Mouse (Mus musculus) lung, adult 2 months (tissue): ENCODE data around the gene Traf4.

Source experiments
- CTCF ChIP-seq: fragments of 200-500 bp; IDR thresholded peaks from 2 replicates; pipeline ENCODE4 v1.5.1; 2011; ENCODE audit warnings: mild to moderate bottlenecking, low read length, control low read depth; ENCODE audit not compliant: insufficient read depth
- POLR2A ChIP-seq: fragments of 200-500 bp; IDR thresholded peaks from 2 replicates; pipeline ENCODE4 v1.6.1; 2011; ENCODE audit warnings: low read depth, mild to moderate bottlenecking, control low read depth, low read length, borderline replicate concordance; ENCODE audit errors: extremely low read depth

DNA sequence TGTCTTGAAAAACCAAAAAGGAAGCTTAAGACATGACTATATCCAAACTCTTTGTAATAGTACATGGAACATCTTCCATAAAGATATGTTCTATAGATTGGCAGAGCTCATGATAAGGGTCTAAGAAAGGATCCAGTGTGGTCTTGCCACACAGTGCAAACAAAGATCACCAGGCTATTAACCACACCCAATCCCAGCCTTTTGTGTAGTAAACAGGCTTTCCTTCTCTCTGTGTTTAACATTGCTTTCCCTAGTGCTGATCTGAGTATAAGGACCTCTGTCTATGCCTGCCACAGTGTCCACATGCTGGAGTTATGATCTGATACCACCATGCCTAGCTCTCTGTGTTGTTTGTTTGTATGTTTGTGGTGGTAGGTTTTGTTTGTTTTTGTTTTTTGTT is 41.6 kb downstream of the Traf4 start:
- no peak for TF ChIP-seq CTCF
- no peak for TF ChIP-seq POLR2A
